Mouse (Mus musculus): Measurements from ENCODE around the gene Scamp2.
A peak's percentile ranks its signal among the peaks of the same experiment; 100 is the strongest.

The Scamp2 gene

DNA sequence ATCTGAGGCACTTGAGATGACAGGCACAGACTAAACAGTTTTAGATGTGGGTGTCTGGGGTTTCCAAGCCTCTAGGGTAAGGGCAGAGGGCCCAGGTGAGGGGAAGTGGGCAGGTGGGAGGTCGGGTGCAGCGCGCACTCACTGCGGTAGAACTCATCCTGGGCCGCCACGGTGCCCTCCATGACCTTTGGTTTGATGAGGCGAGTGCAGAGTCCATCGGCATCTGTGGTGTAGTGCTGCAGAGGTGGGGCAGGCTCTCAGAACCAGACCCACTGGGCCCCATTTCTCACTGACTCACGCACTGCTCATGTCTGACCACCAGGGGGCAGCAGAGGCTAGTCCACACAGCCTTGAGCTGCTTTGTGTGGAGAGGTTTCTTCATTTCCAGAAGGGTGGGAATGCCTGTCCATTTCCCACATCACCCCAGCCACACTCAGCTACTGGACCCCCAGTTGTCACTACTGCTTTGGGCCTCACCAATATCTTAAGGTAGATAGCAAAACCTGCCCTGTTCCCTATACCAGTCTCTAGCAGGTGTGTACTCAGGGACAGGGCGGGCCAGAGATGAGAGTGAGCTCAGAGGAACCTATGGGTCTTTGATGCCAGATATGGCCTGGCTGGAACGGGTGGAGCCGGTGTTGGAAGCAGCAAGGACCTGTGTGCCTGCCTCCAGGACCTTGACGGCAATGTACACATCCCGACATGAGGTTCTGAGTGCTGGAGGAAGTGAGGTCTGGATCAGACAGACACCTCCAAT lies 68.6 kb downstream of the Scamp2 start:
- peak; percentile 80 for DNase-seq

DNA sequence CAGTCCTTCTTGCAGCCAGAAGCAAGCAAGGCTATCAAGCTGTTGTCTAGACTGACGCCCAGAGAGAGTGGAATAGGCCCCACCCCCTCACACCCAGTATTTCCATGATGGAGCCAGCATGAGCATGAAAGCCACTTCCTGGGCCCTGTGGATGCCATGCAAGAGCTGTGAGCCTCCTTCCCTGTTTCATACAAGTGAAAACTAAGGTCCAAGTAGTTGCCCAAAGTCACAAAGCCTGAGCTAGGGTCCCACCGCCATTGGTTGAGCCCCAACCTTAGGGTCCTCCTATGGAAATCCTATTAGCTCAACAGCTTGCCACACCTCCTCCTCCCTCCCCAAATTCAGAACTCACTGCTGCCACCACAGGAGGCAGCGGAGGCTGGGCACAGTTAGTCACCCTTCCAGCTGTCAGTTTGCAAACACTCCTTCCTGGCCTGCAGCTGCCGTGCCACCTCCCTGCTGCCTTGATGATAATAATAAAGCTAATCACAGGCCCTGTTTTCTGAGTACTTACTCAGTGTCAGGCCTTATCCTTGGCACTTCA lies 72.8 kb downstream of the Scamp2 start:
- DNase-seq: no peak

DNA sequence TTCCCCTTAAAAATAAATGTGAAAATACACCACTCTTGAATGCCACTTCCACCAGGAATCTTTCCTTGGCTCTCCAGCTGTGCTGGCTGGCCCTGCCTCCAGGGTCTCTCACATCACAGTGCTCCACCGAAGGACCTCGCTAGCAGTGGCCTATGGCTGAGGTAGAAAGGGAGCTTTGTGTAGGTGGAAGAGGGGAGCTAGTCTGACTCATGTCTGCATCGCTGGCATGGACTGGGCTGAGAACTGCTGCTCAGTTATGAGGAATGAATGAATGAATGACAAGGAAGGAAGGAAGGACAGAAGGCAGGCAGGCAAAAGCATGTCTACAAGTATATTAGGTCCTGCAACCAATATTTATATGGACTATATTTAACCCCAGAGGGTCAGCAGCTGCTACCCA lies 76.5 kb downstream of the Scamp2 start:
- DNase-seq: no peak

DNA sequence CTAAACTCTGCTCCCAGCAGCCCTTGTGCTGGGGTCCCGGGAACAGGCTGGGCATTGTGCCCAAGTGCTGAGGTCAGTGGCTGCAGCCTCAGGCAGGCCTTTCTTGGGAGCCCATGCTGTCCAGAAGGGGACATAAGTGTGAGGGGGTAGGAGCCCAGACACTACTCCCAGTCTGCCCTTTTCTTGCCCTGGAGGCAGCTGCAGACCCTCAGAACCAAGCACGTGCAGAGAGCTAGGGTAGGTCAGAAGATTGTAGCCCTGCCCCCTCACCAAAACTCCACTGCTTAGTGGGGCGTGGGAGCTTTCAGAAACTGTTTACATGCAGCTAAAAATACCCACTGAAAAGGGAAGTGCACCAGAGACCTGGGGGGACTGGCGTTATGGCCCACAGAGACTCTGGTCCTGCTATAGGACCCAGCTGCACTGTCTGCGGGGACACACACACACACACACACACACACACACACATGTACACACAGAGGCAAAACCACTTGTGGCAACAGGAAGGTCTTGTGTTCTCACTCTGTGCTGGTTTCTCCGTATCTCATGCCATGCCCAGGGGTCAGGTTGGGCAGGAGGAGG lies 77.1 kb downstream of the Scamp2 start:
- DNase-seq: peak; percentile 75

Measured in kidney, adult 9 months (tissue).